Mouse (Mus musculus): ENCODE results near the gene Abcf2. TPM values are rescaled to one million over a fixed set of nuclear protein-coding genes. Genes with fewer than 3 reads are reported as not detected.

Gene Abcf2
- 131 and 134 TPM in 2 replicates for polyA plus RNA-seq (2016; fragmentation: Nextera tagmentation; extraction: Ambion mirVana)

GRCm38 (mm10) chr5:24577183-24577929, at the start of gene Abcf2:
Gene Abcf2 (minus strand): TSS chr5:24577467.
- WGBS: under 1% methylated on average over 48 of the region's 48 CpGs
- H3K27ac ChIP-seq: peak within 1 kb of the TSS; percentile 78
- H3K4me3 ChIP-seq (replicated peaks): peak within 1 kb of the TSS; percentile 75
- peak within 1 kb of the TSS; percentile 84 for H3K9ac ChIP-seq (replicated peaks)
- H3K27me3 ChIP-seq: no peaks in the 10 kb centered on the region
- ATAC-seq (ENCODE audit: insufficient number of reproducible peaks, insufficient read depth, low FRiP score, low TSS enrichment, low read depth): peak; percentile 98
- peaks cover 30% of the 10 kb centered on the region for H3K36me3 ChIP-seq
- H3K4me2 ChIP-seq: peak within 1 kb of the TSS; percentile 71
- H3K9me3 ChIP-seq: no peaks in the 10 kb centered on the region
- H3K4me1 ChIP-seq (replicated peaks): peaks cover 12% of the 10 kb centered on the region

- WGBS: 22% methylated on average over 4 of the region's 4 CpGs
- H3K4me2 ChIP-seq: peak overlapping the region; percentile 93
- no peak overlapping the region for H3K27ac ChIP-seq
- ATAC-seq (ENCODE audit: insufficient number of reproducible peaks, insufficient read depth, low FRiP score, low TSS enrichment, low read depth): no peak
- H3K9ac ChIP-seq (replicated peaks): no peak overlapping the region; the same call in 1 of the 2 replicates
- H3K4me3 ChIP-seq (replicated peaks): peak overlapping the region; percentile 57; the same call in 1 of the 2 replicates
- H3K9me3 ChIP-seq: no peaks in the 10 kb centered on the region
- no peaks in the 10 kb centered on the region for H3K36me3 ChIP-seq
- H3K4me1 ChIP-seq (replicated peaks): peaks cover 25% of the 10 kb centered on the region
- peaks cover 54% of the 10 kb centered on the region for H3K27me3 ChIP-seq
These were observed 47.5 kb upstream of the Abcf2 start for GRCm38 (mm10) chr5:24624822-24625120.

GRCm38 (mm10) chr5:24623986-24624821, 46.9 kb upstream of the Abcf2 start, which contains the start of gene Smarcd3:
Gene Smarcd3 (minus strand): TSS chr5:24624411.
- peak; percentile 54; the same call in 1 of the 2 replicates for ATAC-seq (ENCODE audit: insufficient number of reproducible peaks, insufficient read depth, low FRiP score, low TSS enrichment, low read depth)
- Histone ChIP-seq H3K4me2 (peak within 1 kb of the TSS; percentile 93), H3K9me3 (no peaks in the 10 kb centered on the region), H3K4me1 (replicated peaks) (peaks cover 26% of the 10 kb centered on the region), H3K27me3 (peaks cover 54% of the 10 kb centered on the region), H3K36me3 (no peaks in the 10 kb centered on the region), H3K4me3 (replicated peaks) (peak within 1 kb of the TSS; percentile 57), H3K27ac (no peak within 1 kb of the TSS), H3K9ac (replicated peaks) (peak within 1 kb of the TSS; percentile 75)
- 2% methylated on average over 36 of the region's 37 CpGs for WGBS

GRCm38 (mm10) chr5:24623041-24623985, 46.0 kb upstream of the Abcf2 start:
- Histone ChIP-seq H3K27me3 (peaks cover 54% of the 10 kb centered on the region), H3K9ac (replicated peaks) (peak overlapping the region; percentile 75), H3K27ac (no peak overlapping the region), H3K4me3 (replicated peaks) (peak overlapping the region; percentile 57), H3K9me3 (no peaks in the 10 kb centered on the region), H3K36me3 (no peaks in the 10 kb centered on the region), H3K4me2 (peak overlapping the region; percentile 93), H3K4me1 (replicated peaks) (peaks cover 26% of the 10 kb centered on the region)
- WGBS: 46% methylated on average over 8 of the region's 8 CpGs
- ATAC-seq (ENCODE audit: insufficient number of reproducible peaks, insufficient read depth, low FRiP score, low TSS enrichment, low read depth): no peak

- H3K9ac ChIP-seq (replicated peaks): no peak overlapping the region
- no peak overlapping the region for H3K4me3 ChIP-seq (replicated peaks)
- no peak overlapping the region for H3K27ac ChIP-seq
- H3K27me3 ChIP-seq: peaks cover 54% of the 10 kb centered on the region
- peaks cover 26% of the 10 kb centered on the region for H3K4me1 ChIP-seq (replicated peaks)
- H3K9me3 ChIP-seq: no peaks in the 10 kb centered on the region
- no peak for ATAC-seq (ENCODE audit: insufficient number of reproducible peaks, insufficient read depth, low FRiP score, low TSS enrichment, low read depth)
- H3K36me3 ChIP-seq: no peaks in the 10 kb centered on the region
- WGBS: 74% methylated on average over 7 of the region's 7 CpGs
- H3K4me2 ChIP-seq: no peak overlapping the region
These were observed 45.2 kb upstream of the Abcf2 start for GRCm38 (mm10) chr5:24622386-24623040.

GRCm38 (mm10) chr5:24620626-24621025, 43.4 kb upstream of the Abcf2 start:
- WGBS: 73% methylated on average over 8 of the region's 8 CpGs
- Histone ChIP-seq H3K27me3 (peaks cover 49% of the 10 kb centered on the region), H3K4me2 (no peak overlapping the region), H3K36me3 (no peaks in the 10 kb centered on the region), H3K9ac (replicated peaks) (no peak overlapping the region), H3K4me1 (replicated peaks) (peaks cover 26% of the 10 kb centered on the region), H3K27ac (peak overlapping the region; percentile 68; the same call in 1 of the 2 replicates), H3K4me3 (replicated peaks) (no peak overlapping the region), H3K9me3 (no peaks in the 10 kb centered on the region)
- ATAC-seq (ENCODE audit: insufficient number of reproducible peaks, insufficient read depth, low FRiP score, low TSS enrichment, low read depth): no peak

GRCm38 (mm10) chr5:24620116-24620515, 42.8 kb upstream of the Abcf2 start:
- Histone ChIP-seq H3K4me3 (replicated peaks) (no peak overlapping the region), H3K27ac (peak overlapping the region; percentile 68; the same call in 1 of the 2 replicates), H3K36me3 (no peaks in the 10 kb centered on the region), H3K4me2 (no peak overlapping the region), H3K4me1 (replicated peaks) (peaks cover 26% of the 10 kb centered on the region), H3K9me3 (no peaks in the 10 kb centered on the region), H3K9ac (replicated peaks) (no peak overlapping the region), H3K27me3 (peaks cover 47% of the 10 kb centered on the region)
- 56% methylated on average over 8 of the region's 8 CpGs for WGBS
- no peak for ATAC-seq (ENCODE audit: insufficient number of reproducible peaks, insufficient read depth, low FRiP score, low TSS enrichment, low read depth)

GRCm38 (mm10) chr5:24618921-24619320, 41.7 kb upstream of the Abcf2 start:
- no peaks in the 10 kb centered on the region for H3K36me3 ChIP-seq
- no peak overlapping the region for H3K9ac ChIP-seq (replicated peaks)
- H3K4me3 ChIP-seq (replicated peaks): no peak overlapping the region
- 76% methylated on average over 3 of the region's 3 CpGs for WGBS
- no peak overlapping the region for H3K4me2 ChIP-seq
- peaks cover 36% of the 10 kb centered on the region for H3K27me3 ChIP-seq
- H3K9me3 ChIP-seq: no peaks in the 10 kb centered on the region
- H3K27ac ChIP-seq: no peak overlapping the region
- no peak for ATAC-seq (ENCODE audit: insufficient number of reproducible peaks, insufficient read depth, low FRiP score, low TSS enrichment, low read depth)
- peaks cover 15% of the 10 kb centered on the region for H3K4me1 ChIP-seq (replicated peaks)

GRCm38 (mm10) chr5:24615097-24615496, 37.8 kb upstream of the Abcf2 start:
- 67% methylated on average over 6 of the region's 6 CpGs for WGBS
- H3K4me3 ChIP-seq (replicated peaks): no peak overlapping the region
- no peaks in the 10 kb centered on the region; the same call in 1 of the 2 replicates for H3K27me3 ChIP-seq
- no peaks in the 10 kb centered on the region for H3K9me3 ChIP-seq
- H3K9ac ChIP-seq (replicated peaks): no peak overlapping the region
- no peak overlapping the region for H3K4me2 ChIP-seq
- no peak for ATAC-seq (ENCODE audit: insufficient number of reproducible peaks, insufficient read depth, low FRiP score, low TSS enrichment, low read depth)
- peaks cover 13% of the 10 kb centered on the region for H3K4me1 ChIP-seq (replicated peaks)
- H3K36me3 ChIP-seq: no peaks in the 10 kb centered on the region
- no peak overlapping the region for H3K27ac ChIP-seq

GRCm38 (mm10) chr5:24612302-24612649, 35.0 kb upstream of the Abcf2 start:
- Histone ChIP-seq H3K36me3 (no peaks in the 10 kb centered on the region), H3K9me3 (no peaks in the 10 kb centered on the region), H3K27me3 (peaks cover 7% of the 10 kb centered on the region), H3K4me2 (no peak overlapping the region), H3K4me3 (replicated peaks) (no peak overlapping the region), H3K9ac (replicated peaks) (no peak overlapping the region), H3K27ac (no peak overlapping the region), H3K4me1 (replicated peaks) (peaks cover 8% of the 10 kb centered on the region)
- no peak for ATAC-seq (ENCODE audit: insufficient number of reproducible peaks, insufficient read depth, low FRiP score, low TSS enrichment, low read depth)
- 70% methylated on average over 5 of the region's 5 CpGs for WGBS
